Mouse (Mus musculus) lung, postnatal 0 days (tissue): Measurements from ENCODE around the gene Taar2. TPM values are rescaled to one million over a fixed set of nuclear protein-coding genes. Genes with fewer than 3 reads are reported as not detected.
A peak's percentile ranks its signal among the peaks of the same experiment; 100 is the strongest.

Source experiments
- ATAC-seq: fragments of 200-750 bp; cut with Nextera tagmentation; 2 replicates; pipeline ENCODE4 v1.8.0; 2017; ENCODE audit warnings: moderate library complexity
- DNase-seq: peaks from one replicate; pipeline ENCODE4 v3.0.0-alpha.2; 2016; ENCODE audit warnings: low spot score
- H3K27ac ChIP-seq: fragments of 300-500 bp; sonication (generic); 2 replicates; pipeline ENCODE4 v1.5.1; 2014; ENCODE audit warnings: antibody characterized with exemption, mild to moderate bottlenecking, low read length, mixed read lengths
- H3K27me3 ChIP-seq: fragments of 300-500 bp; sonication (generic); replicated peaks from 2 replicates; pipeline ENCODE4 v1.6.1; 2014; ENCODE audit warnings: low read length, mixed read lengths; ENCODE audit not compliant: insufficient read depth
- H3K36me3 ChIP-seq: fragments of 300-500 bp; sonication (generic); 2 replicates; pipeline ENCODE4 v1.6.1; 2014; ENCODE audit warnings: low read length, mixed read lengths; ENCODE audit not compliant: insufficient read depth
- H3K4me1 ChIP-seq: fragments of 300-500 bp; sonication (generic); 2 replicates; pipeline ENCODE4 v1.6.1; 2014; ENCODE audit warnings: antibody characterized with exemption, low read depth, low read length, mixed read lengths; ENCODE audit not compliant: insufficient read depth
- H3K4me2 ChIP-seq: fragments of 300-500 bp; sonication (generic); replicated peaks from 2 replicates; pipeline ENCODE4 v1.6.1; 2014; ENCODE audit warnings: low read depth, mild to moderate bottlenecking, low read length, moderate library complexity, mixed read lengths
- H3K4me3 ChIP-seq: fragments of 300-500 bp; sonication (generic); 2 replicates; pipeline ENCODE4 v1.5.1; 2014; ENCODE audit warnings: low read depth, low read length
- H3K9ac ChIP-seq: fragments of 300-500 bp; sonication (generic); replicated peaks from 2 replicates; pipeline ENCODE4 v1.6.1; 2014; ENCODE audit warnings: low read depth, mild to moderate bottlenecking
- H3K9me3 ChIP-seq: fragments of 300-500 bp; sonication (generic); 2 replicates; pipeline ENCODE4 v1.6.1; 2016; ENCODE audit warnings: low read length, mixed read lengths
- CTCF ChIP-seq: IDR thresholded peaks from 2 replicates; pipeline ENCODE4 v1.5.1; 2016; ENCODE audit warnings: antibody characterized with exemption, mild to moderate bottlenecking
- EP300 ChIP-seq: IDR thresholded peaks from 2 replicates; pipeline ENCODE4 v1.6.1; 2016; ENCODE audit warnings: antibody characterized with exemption, mild to moderate bottlenecking, control low read depth
- WGBS: fragments of 180-500 bp; shearing (Covaris S2); extraction: QIAGEN DNeasy Blood & Tissue Kit; methylation state at CpG from one replicate; pipeline ENCODE4 v1.1.7; 2014; 5-methylcytosine and 5-hydroxymethylcytosine counted together
- polyA plus RNA-seq: library from polyadenylated mRNA; unstranded; fragments of >200 nt; fragmentation: Nextera tagmentation; extraction: Ambion mirVana; gene quantifications from 2 replicates; pipeline ENCODE4 v1.2.1, GENCODE M21; 2015

Taar2 gene
- 0.16 TPM in 1 of 2 replicates, not detected in the other for polyA plus RNA-seq

DNA sequence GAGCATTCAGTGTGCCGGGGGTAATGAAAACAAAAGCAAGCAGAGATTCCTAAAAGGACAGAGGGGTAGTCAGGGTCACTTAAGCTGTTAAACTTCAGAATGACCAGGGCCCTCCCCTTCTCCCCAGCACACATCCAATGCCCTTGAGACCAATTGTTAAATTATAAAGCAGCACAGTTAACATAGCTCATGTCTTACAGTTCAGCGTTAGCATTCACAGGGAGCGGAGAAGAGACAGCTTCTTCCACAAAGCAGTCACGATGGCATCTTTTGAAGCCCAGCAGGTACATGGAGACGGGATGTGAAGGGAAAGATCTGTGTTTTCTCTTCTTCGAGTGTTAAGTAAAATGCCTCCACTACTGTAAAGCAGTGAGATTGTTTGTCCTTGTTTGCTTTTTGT, at the start of gene Taar2:
TSS of gene Taar2 (plus strand) at position 261 of the 400 bp plus-strand sequence.
- Histone ChIP-seq H3K27me3 (no peaks in the 10 kb centered on the region), H3K9ac (no peak within 1 kb of the TSS), H3K27ac (no peak within 1 kb of the TSS), H3K36me3 (no peaks in the 10 kb centered on the region), H3K9me3 (no peaks in the 10 kb centered on the region), H3K4me3 (no peak within 1 kb of the TSS), H3K4me2 (no peak within 1 kb of the TSS), H3K4me1 (no peaks in the 10 kb centered on the region)
- ATAC-seq (no peak), DNase-seq (no peak)
- 56% methylated on average over 6 of the region's 6 CpGs for WGBS
- no peak for TF ChIP-seq EP300
- TF ChIP-seq CTCF = no peak

DNA sequence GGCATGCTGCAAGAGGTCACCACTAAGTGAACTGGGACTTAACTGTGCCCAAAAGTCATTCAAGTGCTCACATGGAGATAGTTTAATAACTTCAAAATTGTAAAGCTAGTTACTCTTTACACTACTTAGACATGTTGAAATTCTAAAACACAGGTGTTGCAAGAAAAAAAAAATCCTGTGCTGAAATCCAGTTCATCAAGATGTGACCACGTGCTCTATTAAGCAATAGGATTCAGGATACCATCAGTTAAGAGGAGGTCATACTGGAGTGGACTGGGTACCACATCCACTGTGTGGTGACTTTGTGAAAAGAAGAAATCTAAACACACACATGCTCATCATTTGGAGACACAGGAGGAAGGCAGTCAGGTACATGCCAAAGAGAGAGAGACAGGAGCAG, 45.4 kb upstream of the Taar2 start:
- DNase-seq = peak; percentile 60
- 75% methylated on average over 1 of the region's 1 CpGs for WGBS

DNA sequence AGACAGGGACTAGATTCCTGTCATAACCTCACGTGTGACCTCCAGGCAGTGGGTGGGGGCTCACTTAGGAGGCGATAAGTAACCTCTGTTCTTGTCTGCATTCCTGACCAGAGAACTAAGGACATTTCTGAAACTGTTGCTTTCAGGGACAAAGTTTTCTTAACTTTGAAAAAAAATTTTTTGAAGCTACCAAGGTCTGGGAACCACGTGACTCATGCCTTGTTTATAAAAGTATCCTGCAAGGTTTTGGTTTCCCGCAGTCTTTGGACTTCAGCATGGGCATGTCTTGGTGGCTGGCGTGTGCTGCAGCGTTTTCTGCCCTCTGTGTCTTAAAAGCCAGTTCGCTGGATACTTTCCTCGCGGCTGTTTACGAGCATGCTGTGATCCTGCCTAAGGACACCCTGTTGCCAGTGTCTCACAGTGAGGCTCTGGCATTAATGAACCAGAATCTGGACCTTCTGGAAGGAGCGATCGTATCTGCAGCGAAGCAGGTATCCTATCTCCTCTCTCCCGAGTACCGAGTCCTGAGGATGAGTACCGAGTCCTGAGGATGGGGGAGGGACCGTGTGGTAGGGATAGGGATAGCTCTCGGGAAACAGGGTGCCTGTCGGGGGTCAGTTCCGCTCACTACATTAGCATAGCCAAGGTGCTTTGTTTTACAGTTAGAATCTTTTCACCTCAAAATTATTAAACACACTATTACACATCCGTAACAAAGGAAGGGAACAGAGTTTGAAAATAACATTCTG, 43.6 kb upstream of the Taar2 start, which contains the start of gene Vnn1:
TSS of gene Vnn1 (plus strand) at position 88 of the 749 bp plus-strand sequence.
- peak; percentile 52; the same call in 1 of the 2 replicates for ATAC-seq
- H3K4me2 ChIP-seq = peak within 1 kb of the TSS; percentile 62

More for the DNA sequence above, 45.4 kb upstream of the Taar2 start:
- no peaks in the 10 kb centered on the region for H3K9me3 ChIP-seq
- ATAC-seq = peak; percentile 47
- H3K27ac ChIP-seq = no peak overlapping the region
- H3K4me3 ChIP-seq = no peak overlapping the region
- no peaks in the 10 kb centered on the region for H3K27me3 ChIP-seq
- H3K4me1 ChIP-seq = no peaks in the 10 kb centered on the region
- TF ChIP-seq EP300 = 0 out of 2 replicates have a peak, but pooled peaks have one; percentile 38
- TF ChIP-seq CTCF = no peak
- no peaks in the 10 kb centered on the region for H3K36me3 ChIP-seq
- H3K4me2 ChIP-seq = no peak overlapping the region
- H3K9ac ChIP-seq = no peak overlapping the region

DNA sequence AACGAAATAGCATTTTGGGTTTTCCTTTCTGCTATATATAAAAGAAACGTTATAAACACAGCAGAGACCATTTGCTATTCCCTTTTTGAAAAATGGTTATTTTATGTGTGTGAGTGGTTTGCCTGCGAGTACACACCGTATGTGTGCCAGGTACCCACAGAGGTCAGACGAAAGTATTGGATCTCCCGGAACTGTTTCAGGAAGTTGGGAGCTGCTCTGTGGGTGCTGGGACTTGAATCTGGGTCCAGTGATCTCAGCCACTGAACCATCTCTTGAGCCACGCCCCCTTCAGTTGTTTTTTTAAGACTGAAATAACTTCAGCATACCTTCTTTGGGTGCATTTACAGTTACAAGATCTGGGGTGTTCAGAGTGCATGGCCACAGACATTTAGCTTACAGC, 43.0 kb upstream of the Taar2 start:
- ATAC-seq = no peak
- H3K27me3 ChIP-seq = no peaks in the 10 kb centered on the region
- H3K27ac ChIP-seq = no peak overlapping the region
- no peaks in the 10 kb centered on the region for H3K9me3 ChIP-seq
- peak overlapping the region; percentile 38; the same call in 1 of the 2 replicates for H3K4me3 ChIP-seq
- TF ChIP-seq EP300 (no peak), CTCF (no peak)
- H3K36me3 ChIP-seq = no peaks in the 10 kb centered on the region
- 64% methylated on average over 7 of the region's 7 CpGs for WGBS
- H3K4me1 ChIP-seq = no peaks in the 10 kb centered on the region
- peak overlapping the region; percentile 62 for H3K4me2 ChIP-seq
- peak; percentile 28 for DNase-seq
- H3K9ac ChIP-seq = no peak overlapping the region

More for the DNA sequence above, 43.6 kb upstream of the Taar2 start, which contains the start of gene Vnn1:
- H3K9ac ChIP-seq = peak within 1 kb of the TSS; percentile 37; the same call in 1 of the 2 replicates
- H3K9me3 ChIP-seq = no peaks in the 10 kb centered on the region
- no peaks in the 10 kb centered on the region for H3K4me1 ChIP-seq
- H3K36me3 ChIP-seq = no peaks in the 10 kb centered on the region
- no peaks in the 10 kb centered on the region for H3K27me3 ChIP-seq
- DNase-seq = peak; percentile 42
- H3K27ac ChIP-seq = peak within 1 kb of the TSS; percentile 47
- TF ChIP-seq EP300 (0 out of 2 replicates have a peak, but pooled peaks have one; percentile 12), CTCF (no peak)
- WGBS = 17% methylated on average over 21 of the region's 21 CpGs
- H3K4me3 ChIP-seq = peak within 1 kb of the TSS; percentile 38

DNA sequence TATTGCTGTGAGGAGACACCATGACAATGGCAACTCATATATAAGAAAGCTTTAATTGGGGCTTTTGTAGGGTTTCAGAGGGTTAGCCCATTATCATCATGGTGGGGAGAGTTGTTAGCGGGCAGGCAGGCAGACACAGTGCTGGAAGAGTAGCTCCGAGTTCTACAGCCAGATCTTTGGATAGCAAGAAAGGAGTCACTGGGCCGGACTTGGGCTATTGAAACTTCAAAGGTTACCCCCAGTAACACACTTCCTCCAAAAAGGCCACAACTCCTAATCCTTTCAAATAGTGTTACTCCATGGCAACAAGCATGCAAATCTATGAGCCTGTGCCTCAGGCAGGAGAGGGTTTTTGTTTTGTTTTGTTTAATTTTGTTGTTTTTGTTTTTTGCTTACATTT, 37.3 kb upstream of the Taar2 start:
- Histone ChIP-seq H3K9me3 (no peaks in the 10 kb centered on the region), H3K27me3 (no peaks in the 10 kb centered on the region), H3K27ac (no peak overlapping the region), H3K9ac (no peak overlapping the region), H3K4me2 (no peak overlapping the region), H3K4me1 (no peaks in the 10 kb centered on the region), H3K4me3 (no peak overlapping the region), H3K36me3 (no peaks in the 10 kb centered on the region)
- DNase-seq (no peak), ATAC-seq (no peak)
- TF ChIP-seq CTCF = no peak
- TF ChIP-seq EP300 = no peak
- WGBS = 93% methylated on average over 3 of the region's 3 CpGs

DNA sequence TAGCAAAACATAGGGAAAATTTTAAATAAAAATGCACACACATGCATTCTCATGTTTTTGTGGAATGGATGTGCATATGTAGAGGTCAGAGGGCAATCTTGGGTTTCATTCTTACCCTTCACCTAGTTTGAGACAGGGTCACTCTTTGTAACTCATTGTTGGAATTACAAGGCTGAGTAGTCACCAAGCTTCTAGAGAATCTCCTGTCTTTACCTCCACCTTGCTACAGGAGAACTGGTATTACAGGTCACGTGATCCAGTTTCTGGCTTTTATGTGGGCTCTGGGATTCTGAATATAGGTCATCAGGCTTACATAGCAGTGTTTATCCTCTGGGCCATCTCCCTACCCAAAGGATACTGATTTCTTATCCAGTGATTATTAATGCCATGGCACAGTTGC, 32.7 kb upstream of the Taar2 start:
- H3K4me1 ChIP-seq = no peaks in the 10 kb centered on the region

More for the DNA sequence above, 32.7 kb upstream of the Taar2 start:
- no peak overlapping the region for H3K4me2 ChIP-seq
- no peak for ATAC-seq
- H3K9ac ChIP-seq = no peak overlapping the region
- 85% methylated on average over 1 of the region's 1 CpGs for WGBS
- DNase-seq = no peak
- no peaks in the 10 kb centered on the region for H3K27me3 ChIP-seq
- H3K9me3 ChIP-seq = no peaks in the 10 kb centered on the region
- TF ChIP-seq CTCF (no peak), EP300 (no peak)
- no peak overlapping the region for H3K4me3 ChIP-seq
- H3K27ac ChIP-seq = no peak overlapping the region
- H3K36me3 ChIP-seq = no peaks in the 10 kb centered on the region
